Comparison of ENCODE assay signal across 19 mouse cellular contexts in the genomic region with DNA sequence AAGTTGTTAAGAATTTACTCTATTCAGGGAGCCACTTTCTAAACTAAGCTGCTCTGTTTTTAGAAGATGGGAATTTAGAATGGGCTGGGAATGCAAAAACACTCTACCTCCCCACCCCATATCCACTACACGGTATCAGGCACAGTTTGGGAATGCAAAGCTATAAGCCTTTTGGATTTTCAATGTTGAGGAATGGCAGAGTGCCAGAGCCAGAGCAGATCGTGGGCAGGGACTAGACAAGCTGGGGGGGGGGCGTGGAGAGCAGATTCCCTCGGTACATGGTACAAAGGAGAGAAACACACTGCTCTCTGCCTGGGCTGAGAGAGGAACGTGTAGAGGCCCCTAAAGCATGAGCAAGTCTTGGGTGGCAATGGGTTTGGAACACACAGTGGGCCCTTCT.
"Had no signal": no experiment of that assay in that cellular context is flagged by ENCODE, and none has a peak within 500 bp of the region (broad histone marks: within the 10 kb centered on the region; RNA-seq: fewer than 3 reads in every experiment).

No protein-coding gene starts in this region.

- H3K9ac ChIP-seq: liver, embryonic 13.5 days had no signal

- H3K4me2 ChIP-seq: midbrain, embryonic 11.5 days had no signal

- H3K27ac ChIP-seq: liver, embryonic 13.5 days; stomach, postnatal 0 days had no signal

- H3K9me3 ChIP-seq: liver, embryonic 13.5 days; midbrain, embryonic 15.5 days; neural tube, embryonic 13.5 days had no signal

- H3K27me3 ChIP-seq: midbrain, embryonic 15.5 days; neural tube, embryonic 13.5 days had no signal

- ATAC-seq: midbrain, embryonic 15.5 days had no signal

- H3K4me3 ChIP-seq: left cerebral cortex, adult 2 months; liver, embryonic 13.5 days; midbrain, embryonic 15.5 days; myocyte had no signal

- DNase-seq: kidney, adult 9 months; kidney, postnatal 14 days; kidney, postnatal 4 days; layer of hippocampus, postnatal 36 days; liver, embryonic 13.5 days; lung, adult 2 months; lung, postnatal 14 days; lung, postnatal 4 days; retina, postnatal 1 day; right cerebral cortex, postnatal 4 days; thymus, adult 2 months; thymus, postnatal 14 days; thymus, postnatal 4 days had no signal

- H3K36me3 ChIP-seq: liver, embryonic 13.5 days; midbrain, embryonic 15.5 days; neural tube, embryonic 13.5 days had no signal
